Mouse (Mus musculus): ENCODE measurements around the gene Siglec1. TPM values are rescaled to one million over a fixed set of nuclear protein-coding genes. Genes with fewer than 3 reads are reported as not detected.
"Not testable (repeated sequence)": the region's sequence is repeated elsewhere in the genome, so short reads cannot be mapped to it uniquely, and the experiment has no call there.

Gene Siglec1
- polyA plus RNA-seq, 1 experiment from 2014 or later = 0.08 TPM

DNA sequence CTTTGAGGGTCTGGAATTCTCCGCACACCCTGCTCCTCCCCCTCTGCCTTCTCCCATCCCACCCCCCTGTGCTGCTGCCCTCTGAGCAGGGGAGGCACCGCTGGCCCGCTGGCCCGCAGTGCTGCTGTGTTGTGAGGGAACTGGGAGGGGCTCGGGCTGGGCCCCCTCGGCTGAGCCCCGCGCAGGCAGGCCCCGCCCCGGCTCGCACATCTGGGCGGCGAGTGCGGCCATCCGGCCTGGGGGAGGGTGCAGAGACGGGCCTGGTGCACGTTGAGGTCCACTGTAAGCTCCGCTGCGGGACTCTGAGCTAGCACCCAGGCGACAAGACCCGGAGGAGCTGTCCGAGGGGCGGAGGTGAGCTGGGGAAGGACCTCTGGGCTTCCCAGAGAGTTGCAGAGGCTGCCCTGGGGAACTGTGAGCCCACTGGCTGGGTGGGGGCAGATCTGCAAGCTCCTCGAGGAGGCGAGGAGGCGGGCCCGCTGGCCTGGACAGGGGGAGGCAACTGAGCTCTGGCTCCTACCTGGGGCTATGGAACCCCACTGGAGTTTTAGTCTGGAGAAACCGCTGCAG, 40.7 kb upstream of the Siglec1 start, which contains the start of gene Hspa12b:
TSS of gene Hspa12b (plus strand) at position 120 of the 570 bp plus-strand sequence.
- Histone ChIP-seq H3K4me2 (peak within 1 kb of the TSS; percentile 80), H3K9me3 (replicated peaks) (no peaks in the 10 kb centered on the region), H3K27ac (ENCODE audit: poor library complexity, severe bottlenecking) (peak within 1 kb of the TSS; percentile 70), H3K36me3 (no peaks in the 10 kb centered on the region), H3K27me3 (replicated peaks) (peaks cover 16% of the 10 kb centered on the region; the same call in 1 of the 2 replicates), H3K9ac (peak within 1 kb of the TSS; percentile 88), H3K4me3 (peak within 1 kb of the TSS; percentile 65), H3K4me1 (replicated peaks) (peaks cover 44% of the 10 kb centered on the region)
- under 1% methylated on average over 28 of the region's 28 CpGs for WGBS
- peak; percentile 94 for ATAC-seq (ENCODE audit: insufficient number of reproducible peaks, low FRiP score)

DNA sequence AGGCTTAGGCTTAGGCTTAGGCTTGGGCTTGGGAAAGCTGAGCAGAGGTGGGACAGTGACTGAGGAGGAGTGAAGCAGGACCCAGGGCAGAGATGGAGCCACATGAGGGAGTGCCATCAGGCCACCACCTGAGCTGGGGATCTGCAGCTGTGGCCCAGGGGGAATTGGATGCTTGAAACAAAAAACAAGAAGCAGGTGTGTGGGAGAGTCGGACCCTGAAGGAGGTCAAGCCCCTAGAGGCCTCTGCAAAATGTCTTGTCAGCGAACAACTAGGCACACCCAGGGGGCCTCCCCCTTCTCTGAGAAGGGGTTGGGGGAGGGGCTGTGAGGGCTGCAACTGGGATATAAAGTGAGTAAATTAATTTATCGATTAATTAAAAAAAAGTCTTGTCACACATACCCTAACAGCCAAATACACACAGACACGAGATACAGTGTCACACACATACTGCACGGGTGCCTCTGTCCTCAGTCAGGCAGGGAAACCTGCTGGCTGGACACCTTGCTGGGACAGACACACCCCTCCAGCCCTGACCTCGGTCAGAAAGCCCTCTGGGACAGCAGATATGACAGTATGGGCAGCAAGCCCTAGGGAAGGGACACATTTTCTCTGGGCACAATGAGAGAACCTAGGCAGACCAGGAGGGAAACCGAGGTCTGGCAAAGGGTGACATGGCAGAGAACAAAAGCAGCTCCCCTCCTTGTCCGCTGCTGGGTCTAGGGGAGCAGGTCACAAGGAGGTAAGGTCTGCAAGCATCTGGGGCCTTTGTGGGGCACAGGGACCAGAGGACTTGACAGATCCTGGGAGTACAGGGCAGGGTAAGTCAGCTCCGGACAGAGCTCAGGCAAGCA, 39.6 kb upstream of the Siglec1 start:
- no peak; the same call in 1 of the 2 replicates for ATAC-seq (ENCODE audit: insufficient number of reproducible peaks, low FRiP score)
- Histone ChIP-seq H3K9me3 (replicated peaks) (no peaks in the 10 kb centered on the region), H3K27me3 (replicated peaks) (peaks cover 16% of the 10 kb centered on the region; the same call in 1 of the 2 replicates), H3K4me1 (replicated peaks) (peaks cover 36% of the 10 kb centered on the region), H3K4me2 (peak overlapping the region; percentile 80), H3K9ac (0 out of 2 replicates have a peak overlapping the region, but pooled peaks have one; percentile 88), H3K36me3 (no peaks in the 10 kb centered on the region), H3K4me3 (no peak overlapping the region), H3K27ac (ENCODE audit: poor library complexity, severe bottlenecking) (no peak overlapping the region)
- 47% methylated on average over 9 of the region's 9 CpGs for WGBS

DNA sequence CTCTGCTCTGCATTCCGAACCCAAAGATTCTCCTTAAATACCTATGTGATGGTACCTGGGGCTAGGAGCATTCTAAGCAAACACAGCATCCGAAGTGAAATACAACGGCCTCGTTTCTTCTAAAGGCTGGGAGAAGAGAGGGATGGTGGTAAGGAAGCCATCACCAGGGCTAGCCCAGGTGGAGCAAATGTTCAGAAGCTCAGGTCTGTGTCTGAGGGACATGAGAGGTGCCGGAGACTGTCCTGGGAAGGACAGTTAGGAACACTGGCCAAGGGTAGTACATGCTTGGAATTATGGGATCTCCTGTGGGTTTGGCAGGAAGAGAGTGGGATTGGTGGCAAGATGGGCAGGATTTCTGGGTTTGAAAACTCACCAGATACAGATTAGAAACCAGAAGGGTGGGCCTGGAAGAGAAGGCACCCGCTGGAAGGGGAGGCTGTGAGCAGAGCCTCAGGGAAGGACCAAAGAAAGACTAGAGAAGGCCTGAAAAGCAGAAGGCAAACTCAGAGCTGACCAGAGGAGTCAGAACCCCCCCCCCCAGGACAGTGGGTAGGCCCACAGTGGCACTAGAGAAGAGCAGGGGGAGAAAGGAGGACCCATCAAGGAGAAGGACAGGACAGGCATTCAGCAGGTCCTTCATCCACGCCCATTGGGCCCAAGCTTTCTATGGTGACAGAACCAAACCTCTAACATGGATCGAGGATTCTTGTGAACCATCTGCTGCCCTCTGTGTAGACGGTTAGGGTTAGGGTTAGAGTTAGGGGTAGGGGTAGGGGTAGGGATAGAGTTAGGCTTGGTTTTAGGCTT, 38.8 kb upstream of the Siglec1 start:
- Histone ChIP-seq H3K27me3 (replicated peaks) (peaks cover 16% of the 10 kb centered on the region; the same call in 1 of the 2 replicates), H3K9me3 (replicated peaks) (no peaks in the 10 kb centered on the region), H3K4me2 (no peak overlapping the region), H3K4me1 (replicated peaks) (peaks cover 36% of the 10 kb centered on the region), H3K9ac (no peak overlapping the region), H3K4me3 (no peak overlapping the region), H3K36me3 (no peaks in the 10 kb centered on the region), H3K27ac (ENCODE audit: poor library complexity, severe bottlenecking) (no peak overlapping the region)
- 87% methylated on average over 9 of the region's 9 CpGs for WGBS
- ATAC-seq (ENCODE audit: insufficient number of reproducible peaks, low FRiP score) = no peak

DNA sequence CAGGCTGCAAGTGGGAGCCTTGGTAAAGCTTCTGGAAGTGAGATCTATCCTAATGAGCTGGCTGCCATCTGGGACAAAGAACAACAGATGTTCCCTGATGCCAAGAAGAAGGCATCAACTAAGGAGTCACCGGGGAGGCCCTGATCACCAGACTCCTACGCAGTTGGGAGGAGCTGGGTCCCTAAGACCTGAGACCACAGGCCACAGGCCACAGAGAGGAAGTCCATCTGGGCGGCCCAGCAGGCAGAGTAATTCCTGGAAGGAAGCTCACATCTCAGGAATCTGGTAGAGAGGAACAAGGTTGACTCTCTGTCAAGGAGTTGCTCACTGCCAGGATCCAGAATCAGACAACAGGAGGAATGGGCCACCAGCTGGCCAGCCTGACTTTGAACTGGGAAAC, 37.6 kb upstream of the Siglec1 start:
- no peak overlapping the region for H3K9ac ChIP-seq
- H3K36me3 ChIP-seq = no peaks in the 10 kb centered on the region
- no peak overlapping the region for H3K27ac ChIP-seq (ENCODE audit: poor library complexity, severe bottlenecking)
- H3K4me2 ChIP-seq = no peak overlapping the region
- peaks cover 33% of the 10 kb centered on the region for H3K4me1 ChIP-seq (replicated peaks)
- H3K27me3 ChIP-seq (replicated peaks) = peaks cover 16% of the 10 kb centered on the region; the same call in 1 of the 2 replicates
- H3K9me3 ChIP-seq (replicated peaks) = no peaks in the 10 kb centered on the region
- H3K4me3 ChIP-seq = no peak overlapping the region
- WGBS = 51% methylated on average over 3 of the region's 3 CpGs
- ATAC-seq (ENCODE audit: insufficient number of reproducible peaks, low FRiP score) = no peak

DNA sequence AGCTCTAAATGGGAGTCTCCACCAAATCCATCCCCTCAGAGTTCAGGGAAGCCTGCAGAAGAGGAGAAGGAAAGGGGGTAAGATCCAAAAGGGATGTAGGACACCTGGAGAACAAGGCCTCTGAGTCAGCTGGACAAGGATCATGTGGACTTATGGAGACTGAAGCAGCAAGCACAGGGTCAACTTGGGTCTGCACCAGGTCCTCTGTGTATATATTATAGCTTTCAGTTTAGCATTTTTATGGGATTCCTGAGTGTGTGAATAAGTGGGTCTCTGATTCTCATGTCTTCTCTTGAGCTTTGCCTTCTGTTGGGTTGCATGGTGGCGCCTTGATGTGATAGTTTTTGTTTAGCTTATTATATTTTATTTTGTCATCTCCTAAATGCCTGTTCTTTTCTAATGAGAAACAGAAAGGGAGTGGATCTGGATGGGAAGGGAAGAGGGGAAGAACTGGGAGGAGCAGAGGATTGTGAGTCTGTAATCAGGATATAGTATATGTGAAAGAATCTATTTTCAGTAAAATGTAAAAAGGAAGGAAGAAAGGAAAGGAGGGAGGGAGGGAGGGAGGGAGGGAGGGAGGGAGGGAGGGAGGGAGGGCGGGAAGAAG, 32.5 kb upstream of the Siglec1 start:
- no peak overlapping the region for H3K27ac ChIP-seq (ENCODE audit: poor library complexity, severe bottlenecking)
- H3K9ac ChIP-seq = no peak overlapping the region
- no peaks in the 10 kb centered on the region; the same call in 1 of the 2 replicates for H3K27me3 ChIP-seq (replicated peaks)
- no peaks in the 10 kb centered on the region for H3K36me3 ChIP-seq
- no peak overlapping the region for H3K4me3 ChIP-seq
- no peak for ATAC-seq (ENCODE audit: insufficient number of reproducible peaks, low FRiP score)
- H3K9me3 ChIP-seq (replicated peaks) = no peaks in the 10 kb centered on the region
- no peak overlapping the region for H3K4me2 ChIP-seq
- no peaks in the 10 kb centered on the region for H3K4me1 ChIP-seq (replicated peaks)
- 74% methylated on average over 1 of the region's 2 CpGs for WGBS

DNA sequence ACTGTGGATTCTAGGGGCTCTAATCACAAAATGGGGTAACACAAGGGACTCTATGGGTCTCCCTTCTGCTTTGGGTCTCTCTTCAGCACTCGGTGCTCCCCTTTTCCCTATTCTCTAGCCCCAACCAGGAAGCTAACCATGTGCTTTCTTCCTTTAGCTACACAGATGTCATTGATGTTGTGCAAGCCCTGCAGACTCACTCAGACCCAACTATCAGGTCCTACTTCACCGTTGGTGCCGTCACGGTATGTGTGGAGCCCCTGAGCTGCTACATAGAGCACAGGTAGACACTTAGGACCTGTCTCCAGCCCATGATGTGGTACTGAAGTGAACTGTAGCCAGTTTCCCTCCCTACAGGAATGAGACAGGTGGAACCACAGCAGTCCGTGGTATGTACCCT, 19.4 kb upstream of the Siglec1 start:
- H3K9me3 ChIP-seq (replicated peaks) = no peaks in the 10 kb centered on the region
- H3K36me3 ChIP-seq = no peaks in the 10 kb centered on the region
- H3K9ac ChIP-seq = no peak overlapping the region
- peaks cover 9% of the 10 kb centered on the region for H3K4me1 ChIP-seq (replicated peaks)
- no peak for ATAC-seq (ENCODE audit: insufficient number of reproducible peaks, low FRiP score)
- H3K4me3 ChIP-seq = no peak overlapping the region
- H3K4me2 ChIP-seq = no peak overlapping the region
- no peaks in the 10 kb centered on the region for H3K27me3 ChIP-seq (replicated peaks)
- H3K27ac ChIP-seq (ENCODE audit: poor library complexity, severe bottlenecking) = no peak overlapping the region
- 84% methylated on average over 5 of the region's 5 CpGs for WGBS

DNA sequence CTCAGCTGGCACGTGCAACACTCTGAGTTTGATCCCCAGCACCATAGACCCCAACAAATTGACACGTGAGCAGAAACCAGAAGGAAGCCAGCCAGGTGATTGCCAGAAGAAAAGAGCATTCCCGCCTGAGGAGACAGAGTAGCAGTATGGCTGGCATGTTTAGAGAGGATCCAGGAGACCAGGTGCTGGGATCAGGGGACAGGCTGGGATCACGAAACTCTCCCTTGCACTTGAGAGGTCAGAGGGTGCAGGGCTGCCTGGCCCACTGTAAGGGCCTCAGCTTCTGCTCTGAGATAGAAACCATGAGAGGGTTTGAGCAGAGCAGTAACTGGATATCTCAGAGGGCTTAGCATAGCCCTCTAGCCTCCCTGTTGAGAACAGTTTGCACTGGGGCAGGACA, 18.5 kb upstream of the Siglec1 start:
- H3K27me3 ChIP-seq (replicated peaks); ATAC-seq (ENCODE audit: insufficient number of reproducible peaks, low FRiP score); H3K4me3 ChIP-seq; H3K9ac ChIP-seq; H3K27ac ChIP-seq (ENCODE audit: poor library complexity, severe bottlenecking); H3K9me3 ChIP-seq (replicated peaks); H3K4me2 ChIP-seq; H3K36me3 ChIP-seq; H3K4me1 ChIP-seq (replicated peaks): not testable (repeated sequence)
- WGBS = 71% methylated on average over 4 of the region's 4 CpGs

DNA sequence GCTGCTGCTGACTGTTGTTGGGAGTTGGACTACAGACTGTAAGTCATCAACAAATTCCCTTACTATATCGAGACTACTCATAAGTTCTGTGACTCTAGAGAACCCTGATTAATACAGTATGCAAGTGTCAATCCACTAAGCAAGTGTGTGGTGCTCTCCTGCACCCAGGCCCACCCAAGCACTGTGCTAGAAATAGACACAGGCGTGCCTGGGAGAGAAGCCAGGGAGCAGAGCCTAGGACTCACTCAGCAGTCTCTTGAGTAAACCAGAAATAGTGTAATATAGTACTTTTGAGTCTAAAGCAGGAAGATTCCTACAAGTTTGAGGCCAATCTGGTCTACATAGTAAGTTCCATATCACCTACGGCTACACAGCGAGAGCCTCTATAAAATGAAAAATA, 17.5 kb upstream of the Siglec1 start:
- Histone ChIP-seq H3K4me1 (replicated peaks) (peaks cover 9% of the 10 kb centered on the region), H3K4me3 (no peak overlapping the region), H3K36me3 (no peaks in the 10 kb centered on the region), H3K9me3 (replicated peaks) (no peaks in the 10 kb centered on the region), H3K27ac (ENCODE audit: poor library complexity, severe bottlenecking) (peak overlapping the region; percentile 8; the same call in 1 of the 2 replicates), H3K27me3 (replicated peaks) (no peaks in the 10 kb centered on the region), H3K9ac (no peak overlapping the region), H3K4me2 (no peak overlapping the region)
- WGBS = 72% methylated on average over 4 of the region's 4 CpGs
- ATAC-seq (ENCODE audit: insufficient number of reproducible peaks, low FRiP score) = no peak

DNA sequence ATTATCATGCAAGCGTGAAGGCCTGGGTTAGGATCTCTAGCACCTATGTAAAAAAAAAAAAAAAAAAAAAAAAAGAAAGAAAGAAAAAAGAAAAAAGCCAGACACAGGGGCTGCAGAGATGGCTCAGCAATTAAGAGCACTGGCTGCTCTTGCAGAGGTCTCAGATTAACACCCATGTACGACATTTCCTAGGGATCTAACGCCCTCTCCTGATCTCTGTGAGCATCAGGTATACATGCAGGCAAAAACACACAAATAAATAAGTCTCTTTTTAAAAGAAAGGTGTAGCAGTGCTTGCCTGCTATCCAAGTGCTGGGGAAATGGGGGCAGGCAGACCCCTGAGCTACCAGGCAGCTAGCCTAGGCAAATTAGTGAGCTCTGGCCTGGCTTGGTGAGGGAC, 15.0 kb upstream of the Siglec1 start:
- Histone ChIP-seq H3K36me3 (no peaks in the 10 kb centered on the region), H3K27me3 (replicated peaks) (no peaks in the 10 kb centered on the region), H3K4me1 (replicated peaks) (peaks cover 11% of the 10 kb centered on the region), H3K27ac (ENCODE audit: poor library complexity, severe bottlenecking) (no peak overlapping the region), H3K9me3 (replicated peaks) (no peaks in the 10 kb centered on the region), H3K4me2 (no peak overlapping the region), H3K4me3 (no peak overlapping the region), H3K9ac (no peak overlapping the region)
- ATAC-seq (ENCODE audit: insufficient number of reproducible peaks, low FRiP score) = no peak
- 53% methylated on average over 3 of the region's 3 CpGs for WGBS

DNA sequence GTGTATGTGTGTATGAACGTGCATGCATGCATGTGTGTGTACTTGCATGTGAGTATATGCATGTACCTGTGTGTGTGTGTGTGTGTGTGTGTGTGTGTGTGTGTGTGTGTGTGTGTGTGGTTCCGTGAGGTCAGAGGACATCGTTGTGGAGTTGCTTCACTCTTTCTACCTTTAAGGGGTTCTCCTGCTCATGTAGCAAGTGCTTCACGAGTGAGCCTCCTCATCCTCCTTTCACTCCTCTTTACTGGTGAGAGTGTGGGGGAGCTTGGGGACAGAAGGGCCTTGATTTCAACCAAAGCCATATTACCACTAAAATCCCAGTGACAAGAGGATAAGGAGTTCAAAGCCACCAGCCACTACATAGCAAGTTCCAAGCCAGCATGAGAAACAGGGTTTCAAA, 10.5 kb upstream of the Siglec1 start:
- Histone ChIP-seq H3K27ac (ENCODE audit: poor library complexity, severe bottlenecking) (peak overlapping the region; percentile 35), H3K4me3 (no peak overlapping the region), H3K36me3 (no peaks in the 10 kb centered on the region), H3K4me2 (no peak overlapping the region), H3K4me1 (replicated peaks) (peaks cover 10% of the 10 kb centered on the region; the same call in 1 of the 2 replicates), H3K9ac (no peak overlapping the region), H3K27me3 (replicated peaks) (no peaks in the 10 kb centered on the region), H3K9me3 (replicated peaks) (no peaks in the 10 kb centered on the region)
- ATAC-seq (ENCODE audit: insufficient number of reproducible peaks, low FRiP score) = no peak
- WGBS = 79% methylated on average over 4 of the region's 4 CpGs

Measured in heart, embryonic 12.5 days (tissue).